Mouse (Mus musculus) hindbrain, embryonic 15.5 days (tissue): ENCODE measurements around the gene Enthd1. TPM values are rescaled to one million over a fixed set of nuclear protein-coding genes. Genes with fewer than 3 reads are reported as not detected.

Experiments
- ATAC-seq: fragments of 200-750 bp; cut with Nextera tagmentation; 2 replicates; pipeline ENCODE4 v1.8.0; 2017; ENCODE audit warnings: low read depth, moderate number of reproducible peaks, moderate TSS enrichment; ENCODE audit not compliant: low FRiP score
- H3K27ac ChIP-seq: fragments of 300-500 bp; sonication (generic); replicated peaks from 2 replicates; pipeline ENCODE4 v1.5.1; 2015; ENCODE audit warnings: mild to moderate bottlenecking, inconsistent platforms
- H3K27me3 ChIP-seq: fragments of 300-500 bp; sonication (generic); 2 replicates; pipeline ENCODE4 v1.6.1; 2015; ENCODE audit warnings: control low read depth, inconsistent platforms
- H3K36me3 ChIP-seq: fragments of 300-500 bp; sonication (generic); 2 replicates; pipeline ENCODE4 v1.6.1; 2015; ENCODE audit warnings: control low read depth, inconsistent platforms
- H3K4me1 ChIP-seq: fragments of 300-500 bp; sonication (generic); replicated peaks from 2 replicates; pipeline ENCODE4 v1.6.1; 2015; ENCODE audit warnings: control low read depth, inconsistent platforms
- H3K4me2 ChIP-seq: fragments of 300-500 bp; sonication (generic); 2 replicates; pipeline ENCODE4 v1.6.1; 2015; ENCODE audit warnings: moderate library complexity, mild to moderate bottlenecking, inconsistent platforms
- H3K4me3 ChIP-seq: fragments of 300-500 bp; sonication (generic); 2 replicates; pipeline ENCODE4 v1.5.1; 2015; ENCODE audit warnings: mild to moderate bottlenecking, inconsistent platforms
- H3K9ac ChIP-seq: fragments of 300-500 bp; sonication (generic); 2 replicates; pipeline ENCODE4 v1.6.1; 2015; ENCODE audit warnings: inconsistent platforms
- H3K9me3 ChIP-seq: fragments of 300-500 bp; sonication (generic); 2 replicates; pipeline ENCODE4 v1.6.1; 2016; ENCODE audit warnings: control low read depth, inconsistent platforms
- WGBS: fragments of 180-500 bp; shearing (Covaris S2); methylation state at CpG from one replicate; pipeline ENCODE4 v1.1.7; 2015; 5-methylcytosine and 5-hydroxymethylcytosine counted together
- polyA plus RNA-seq: library from polyadenylated mRNA; unstranded; fragments of >200 nt; fragmentation: Nextera tagmentation; extraction: Ambion mirVana; gene quantifications from 2 replicates; pipeline ENCODE4 v1.2.1, GENCODE M21; 2015

The Enthd1 gene
- polyA plus RNA-seq, 1 experiment from 2014 or later: not detected

DNA sequence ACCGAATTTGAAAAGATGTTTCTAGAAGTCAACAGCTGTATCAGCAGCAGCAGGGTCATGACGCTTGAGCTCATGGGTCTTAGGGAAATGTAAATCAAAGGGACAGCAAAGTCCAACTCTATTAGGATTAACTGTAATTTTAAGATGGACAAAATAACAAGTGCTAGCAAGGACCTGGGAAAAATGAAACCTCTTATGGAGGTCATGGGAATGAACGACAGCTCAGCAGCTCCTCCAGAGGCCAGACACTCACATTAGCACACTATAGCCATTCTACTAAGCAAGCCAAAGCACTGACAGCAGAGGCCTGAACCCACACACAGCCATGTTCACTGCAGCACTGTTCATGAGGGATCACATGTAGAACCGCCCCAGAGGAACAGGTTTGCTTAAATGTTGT lies 7.2 kb downstream of the Enthd1 start:
- Histone ChIP-seq H3K27me3 (no peaks in the 10 kb centered on the region), H3K9ac (no peak overlapping the region), H3K4me2 (no peak overlapping the region), H3K9me3 (no peaks in the 10 kb centered on the region), H3K36me3 (no peaks in the 10 kb centered on the region), H3K4me3 (no peak overlapping the region), H3K27ac (no peak overlapping the region), H3K4me1 (0 out of 2 replicates have a peak, but pooled peaks cover 4% of the 10 kb centered on the region)
- WGBS: 75% methylated on average over 4 of the region's 4 CpGs
- ATAC-seq: no peak

DNA sequence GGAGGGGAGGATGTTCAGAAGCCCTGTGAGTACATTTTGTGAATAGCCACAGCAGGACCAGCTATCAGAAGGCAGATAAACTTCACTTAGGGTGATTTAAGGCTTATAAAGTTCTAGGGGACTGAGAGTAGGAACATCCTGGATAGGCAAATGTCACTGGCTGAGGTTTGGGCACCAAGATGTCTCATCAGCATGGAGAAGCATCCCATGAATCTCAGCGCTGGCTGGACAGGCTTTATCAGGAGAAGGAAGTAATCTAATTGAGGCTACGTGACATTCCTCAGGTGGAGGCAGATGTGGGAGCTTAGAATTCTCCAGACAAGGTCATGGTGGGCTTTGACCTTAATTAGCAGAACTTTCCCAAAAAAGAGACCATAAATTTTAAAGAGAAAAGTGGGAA lies 8.9 kb downstream of the Enthd1 start:
- no peak for ATAC-seq
- Histone ChIP-seq H3K4me1 (0 out of 2 replicates have a peak, but pooled peaks cover 3% of the 10 kb centered on the region), H3K27ac (no peak overlapping the region), H3K27me3 (no peaks in the 10 kb centered on the region), H3K9ac (no peak overlapping the region), H3K9me3 (no peaks in the 10 kb centered on the region), H3K4me2 (no peak overlapping the region), H3K36me3 (no peaks in the 10 kb centered on the region), H3K4me3 (no peak overlapping the region)
- 87% methylated on average over 2 of the region's 2 CpGs for WGBS

DNA sequence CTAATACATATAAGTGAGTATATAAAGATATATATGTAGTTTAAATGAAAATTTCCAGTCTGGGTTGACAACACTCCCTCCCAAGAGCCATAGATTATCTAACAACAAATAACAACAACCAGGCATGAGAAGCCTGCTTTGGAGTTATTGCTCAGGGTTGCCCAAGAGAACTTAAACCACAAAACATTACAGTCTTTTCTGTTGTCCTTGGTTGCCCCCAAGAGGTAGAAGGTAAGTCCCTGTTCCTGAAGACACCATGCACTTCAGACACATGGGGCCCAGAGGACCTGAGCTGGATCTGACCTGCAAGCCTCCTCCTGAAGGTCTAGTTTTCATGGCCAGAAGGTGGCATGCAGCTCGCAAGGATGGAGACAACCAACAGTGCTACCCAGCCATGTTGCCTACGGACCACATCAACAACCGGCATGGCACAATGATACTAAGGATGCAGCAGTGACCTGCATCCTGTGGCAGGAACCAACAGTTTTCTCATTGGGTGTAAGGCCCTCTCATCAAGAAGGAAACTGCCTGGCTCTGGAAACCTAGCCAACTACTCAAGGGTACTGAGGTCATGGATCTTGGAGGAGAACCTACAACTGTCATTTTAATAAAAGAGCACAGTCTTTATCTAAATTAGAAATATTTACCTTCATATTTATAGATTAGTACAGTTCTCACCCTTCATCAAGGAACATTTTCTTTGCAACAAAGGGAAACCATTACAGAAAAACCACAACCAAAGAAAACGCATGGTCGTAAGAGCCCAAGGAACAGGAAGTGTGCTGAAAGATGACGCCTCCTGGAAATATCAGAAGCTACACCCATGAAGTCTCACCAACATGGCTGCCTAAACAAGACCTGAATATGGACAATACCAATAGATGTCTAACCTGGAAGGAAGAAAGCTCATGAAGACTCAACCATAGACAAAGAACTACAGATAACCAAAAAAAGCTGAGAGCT lies 9.8 kb downstream of the Enthd1 start:
- H3K9ac ChIP-seq: no peak overlapping the region
- no peaks in the 10 kb centered on the region for H3K36me3 ChIP-seq
- H3K9me3 ChIP-seq: no peaks in the 10 kb centered on the region
- H3K4me3 ChIP-seq: no peak overlapping the region
- H3K27me3 ChIP-seq: no peaks in the 10 kb centered on the region
- 97% methylated on average over 6 of the region's 6 CpGs for WGBS
- no peak for ATAC-seq
- H3K4me1 ChIP-seq: no peaks in the 10 kb centered on the region
- no peak overlapping the region for H3K4me2 ChIP-seq
- no peak overlapping the region for H3K27ac ChIP-seq

DNA sequence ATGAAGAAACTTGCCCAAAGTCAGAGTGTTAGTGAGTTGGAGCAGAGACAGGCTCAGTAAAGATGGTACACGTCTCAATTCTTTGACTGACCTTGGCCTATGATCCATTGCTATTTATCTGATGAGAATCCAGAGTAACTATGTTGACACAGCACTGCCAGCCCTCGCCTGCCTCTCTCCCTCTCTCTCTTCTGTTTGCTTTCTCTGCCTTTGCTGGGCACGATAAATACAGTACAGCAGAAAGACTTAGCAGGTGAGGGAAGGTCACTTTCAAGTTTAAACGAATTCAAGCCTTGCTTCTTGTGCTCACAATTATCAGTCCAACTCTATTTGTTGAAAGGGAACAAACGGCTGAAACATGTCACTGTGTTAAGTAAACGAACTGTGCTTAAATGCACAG lies 19.5 kb downstream of the Enthd1 start:
- no peak overlapping the region for H3K9ac ChIP-seq
- H3K9me3 ChIP-seq: no peaks in the 10 kb centered on the region
- no peaks in the 10 kb centered on the region for H3K27me3 ChIP-seq
- no peak overlapping the region for H3K4me3 ChIP-seq
- H3K36me3 ChIP-seq: no peaks in the 10 kb centered on the region
- no peak overlapping the region for H3K4me2 ChIP-seq
- H3K27ac ChIP-seq: no peak overlapping the region
- ATAC-seq: no peak
- no peaks in the 10 kb centered on the region for H3K4me1 ChIP-seq
- 78% methylated on average over 6 of the region's 6 CpGs for WGBS

DNA sequence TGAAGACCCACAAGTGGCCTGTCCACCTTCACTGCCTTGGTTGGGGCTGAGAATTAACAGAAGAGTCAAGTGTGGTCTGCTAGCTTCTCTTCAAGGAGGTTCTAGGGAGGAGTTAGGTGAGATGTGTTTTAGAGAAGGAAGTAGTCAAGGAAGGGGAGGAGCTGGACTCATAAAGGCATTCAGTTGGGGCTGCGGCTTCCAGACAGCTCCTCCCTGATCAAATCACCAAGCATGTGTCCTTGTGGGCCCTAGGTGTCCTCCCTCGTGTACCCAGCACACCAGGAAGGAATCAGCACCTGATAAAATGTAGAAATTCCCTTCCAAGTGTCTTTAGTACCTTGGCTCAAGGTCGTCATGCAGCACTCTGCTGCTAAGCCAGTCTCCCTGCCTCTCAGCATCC lies 20.8 kb downstream of the Enthd1 start:
- Histone ChIP-seq H3K27ac (no peak overlapping the region), H3K4me1 (no peaks in the 10 kb centered on the region), H3K4me3 (no peak overlapping the region), H3K9me3 (no peaks in the 10 kb centered on the region), H3K9ac (no peak overlapping the region), H3K36me3 (no peaks in the 10 kb centered on the region), H3K4me2 (no peak overlapping the region), H3K27me3 (no peaks in the 10 kb centered on the region)
- no peak for ATAC-seq
- WGBS: 74% methylated on average over 3 of the region's 3 CpGs

DNA sequence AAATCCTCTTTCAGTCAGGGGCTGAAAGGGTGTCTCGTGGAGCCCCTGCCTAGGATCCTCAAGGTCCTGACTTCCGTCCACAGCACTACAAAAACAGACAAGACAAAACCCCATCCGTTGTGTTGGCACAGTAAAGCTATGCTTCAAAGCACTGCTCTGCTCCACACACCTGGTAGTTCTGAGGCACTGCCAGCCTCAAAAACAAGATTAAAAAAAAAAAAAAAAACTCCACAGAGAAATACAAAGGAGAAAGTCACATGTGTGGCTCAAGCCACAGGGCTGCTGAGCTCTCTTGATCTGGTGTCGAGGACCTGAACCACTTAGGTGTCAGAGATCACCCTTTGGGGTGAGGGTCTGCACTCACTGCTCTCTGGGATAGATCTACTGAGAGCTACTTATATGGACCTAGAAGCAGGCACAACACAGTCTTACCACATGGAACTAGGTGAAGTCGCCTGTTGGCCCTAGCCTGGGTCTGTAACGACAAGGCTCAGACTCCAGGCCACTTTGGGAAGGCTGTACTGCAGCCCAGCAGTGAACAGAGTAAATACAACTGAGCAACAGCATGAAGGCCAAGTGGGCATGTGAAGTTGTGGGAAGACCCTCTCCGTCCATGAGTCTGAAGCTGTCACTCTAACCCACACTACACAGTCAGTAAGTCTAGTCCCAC lies 26.1 kb downstream of the Enthd1 start:
- Histone ChIP-seq H3K4me3 (no peak overlapping the region), H3K36me3 (no peaks in the 10 kb centered on the region), H3K27me3 (no peaks in the 10 kb centered on the region; the same call in 1 of the 2 replicates), H3K27ac (no peak overlapping the region), H3K9ac (no peak overlapping the region), H3K4me2 (no peak overlapping the region), H3K9me3 (no peaks in the 10 kb centered on the region), H3K4me1 (no peaks in the 10 kb centered on the region)
- 88% methylated on average over 7 of the region's 7 CpGs for WGBS
- no peak for ATAC-seq

DNA sequence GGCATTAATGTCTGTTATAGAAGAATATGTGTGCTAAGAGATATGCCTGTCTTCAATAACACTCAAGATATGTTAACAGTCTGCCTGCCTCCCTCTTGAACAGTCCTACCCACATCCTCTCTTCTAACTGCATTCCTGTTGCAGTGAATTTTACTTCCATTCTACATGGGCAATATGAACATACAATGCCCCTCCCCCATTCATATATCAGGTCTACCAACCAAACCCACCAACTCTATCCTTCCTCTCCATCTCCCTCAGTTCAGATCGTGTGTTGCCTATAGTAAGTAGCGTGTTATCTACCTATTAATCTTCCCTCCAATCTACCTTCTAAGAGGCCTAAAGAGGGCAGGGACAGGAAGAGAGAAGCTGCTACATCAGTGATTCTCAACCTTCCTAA lies 26.9 kb downstream of the Enthd1 start:
- Histone ChIP-seq H3K4me2 (no peak overlapping the region), H3K9ac (no peak overlapping the region), H3K36me3 (no peaks in the 10 kb centered on the region), H3K9me3 (no peaks in the 10 kb centered on the region), H3K4me3 (no peak overlapping the region), H3K27ac (no peak overlapping the region), H3K27me3 (no peaks in the 10 kb centered on the region; the same call in 1 of the 2 replicates), H3K4me1 (no peaks in the 10 kb centered on the region)
- 96% methylated on average over 2 of the region's 2 CpGs for WGBS
- no peak for ATAC-seq

DNA sequence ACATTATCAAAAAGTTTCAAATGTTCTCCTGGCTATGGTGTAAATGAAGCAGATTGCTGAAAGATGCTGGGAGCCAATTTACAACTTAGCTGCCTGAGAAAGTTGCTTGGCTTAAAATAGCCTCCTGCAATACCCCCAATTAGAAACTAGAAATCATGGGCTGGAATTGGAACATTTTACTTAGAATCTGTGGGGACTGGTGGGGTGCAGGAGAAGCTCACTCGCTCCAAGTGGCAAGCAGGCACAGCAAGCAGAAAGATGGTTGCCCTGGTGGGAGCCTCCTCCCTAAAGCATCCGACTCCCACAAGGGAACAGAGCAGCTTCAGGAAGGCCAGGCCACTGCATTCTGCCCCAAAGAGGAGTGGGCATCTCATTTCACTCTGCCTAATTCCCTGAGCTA lies 28.9 kb downstream of the Enthd1 start:
- Histone ChIP-seq H3K9me3 (no peaks in the 10 kb centered on the region), H3K4me3 (no peak overlapping the region), H3K27ac (no peak overlapping the region), H3K4me2 (no peak overlapping the region), H3K4me1 (no peaks in the 10 kb centered on the region), H3K36me3 (no peaks in the 10 kb centered on the region), H3K9ac (no peak overlapping the region), H3K27me3 (no peaks in the 10 kb centered on the region; the same call in 1 of the 2 replicates)
- ATAC-seq: no peak
- WGBS: 69% methylated on average over 2 of the region's 2 CpGs

DNA sequence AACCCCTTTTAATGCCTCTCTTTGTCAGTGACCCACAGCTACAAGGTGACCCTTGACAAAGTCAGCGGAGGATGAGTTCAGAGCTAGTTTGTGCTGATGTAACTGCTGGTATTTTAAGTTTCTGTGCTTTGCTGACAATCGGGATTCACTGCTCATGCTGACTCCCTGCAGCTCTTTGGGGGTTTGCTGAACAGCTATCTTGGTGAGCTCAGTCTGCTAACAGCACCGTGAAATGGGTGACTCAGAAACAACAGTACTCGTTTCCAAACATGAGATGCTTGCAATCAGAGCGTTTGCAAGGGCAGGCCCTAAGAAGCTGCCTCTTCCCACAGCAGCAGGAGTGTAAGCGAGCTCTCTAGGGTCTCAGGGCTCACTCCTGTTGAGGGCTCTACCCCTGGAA lies 31.7 kb downstream of the Enthd1 start:
- Histone ChIP-seq H3K9me3 (no peaks in the 10 kb centered on the region), H3K9ac (no peak overlapping the region), H3K4me3 (no peak overlapping the region), H3K27me3 (no peaks in the 10 kb centered on the region; the same call in 1 of the 2 replicates), H3K4me2 (no peak overlapping the region), H3K27ac (no peak overlapping the region), H3K36me3 (no peaks in the 10 kb centered on the region), H3K4me1 (peaks cover 14% of the 10 kb centered on the region)
- WGBS: 52% methylated on average over 6 of the region's 6 CpGs
- ATAC-seq: no peak

DNA sequence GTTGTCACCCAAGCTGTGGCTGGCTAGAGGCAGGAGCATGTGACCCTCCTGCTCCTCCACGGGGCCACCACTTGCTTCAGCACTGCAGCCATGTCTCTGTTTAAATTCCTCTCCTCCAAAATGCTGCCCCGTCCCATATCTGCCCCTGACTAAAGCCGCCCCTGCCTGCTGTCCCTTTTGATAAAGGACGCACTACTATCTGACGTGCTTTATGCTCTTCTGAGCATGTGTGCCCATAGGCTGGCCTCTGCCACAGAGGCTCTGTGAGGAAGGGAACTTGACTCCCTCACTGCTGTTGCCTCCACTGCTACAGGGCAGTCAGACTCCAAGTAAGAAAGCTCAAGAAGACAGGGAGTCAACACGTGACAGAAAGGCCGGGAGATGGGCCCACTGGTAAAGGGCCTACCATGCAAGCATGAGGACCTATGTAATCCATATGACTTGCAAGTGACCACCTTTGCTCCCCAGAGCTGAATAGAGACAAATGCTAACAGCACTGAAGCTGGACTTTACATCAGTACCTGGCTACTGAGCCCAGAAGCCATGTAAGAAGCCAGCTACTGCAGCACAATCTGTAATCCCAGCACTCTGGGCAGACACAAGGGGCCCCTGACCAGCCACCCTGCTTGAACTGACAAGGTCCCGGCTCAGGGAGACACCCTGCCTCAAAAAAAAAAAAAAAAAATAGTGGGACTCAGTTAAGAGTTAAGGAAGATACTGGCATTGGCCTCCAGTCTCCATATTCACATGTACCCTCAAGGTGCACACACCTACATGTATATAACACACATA lies 32.5 kb downstream of the Enthd1 start:
- H3K27ac ChIP-seq: no peak overlapping the region
- WGBS: 90% methylated on average over 8 of the region's 8 CpGs
- H3K9ac ChIP-seq: no peak overlapping the region
- no peaks in the 10 kb centered on the region for H3K36me3 ChIP-seq
- no peak for ATAC-seq
- no peak overlapping the region for H3K4me3 ChIP-seq
- H3K27me3 ChIP-seq: no peaks in the 10 kb centered on the region; the same call in 1 of the 2 replicates
- H3K9me3 ChIP-seq: no peaks in the 10 kb centered on the region
- peaks cover 14% of the 10 kb centered on the region for H3K4me1 ChIP-seq
- H3K4me2 ChIP-seq: no peak overlapping the region

DNA sequence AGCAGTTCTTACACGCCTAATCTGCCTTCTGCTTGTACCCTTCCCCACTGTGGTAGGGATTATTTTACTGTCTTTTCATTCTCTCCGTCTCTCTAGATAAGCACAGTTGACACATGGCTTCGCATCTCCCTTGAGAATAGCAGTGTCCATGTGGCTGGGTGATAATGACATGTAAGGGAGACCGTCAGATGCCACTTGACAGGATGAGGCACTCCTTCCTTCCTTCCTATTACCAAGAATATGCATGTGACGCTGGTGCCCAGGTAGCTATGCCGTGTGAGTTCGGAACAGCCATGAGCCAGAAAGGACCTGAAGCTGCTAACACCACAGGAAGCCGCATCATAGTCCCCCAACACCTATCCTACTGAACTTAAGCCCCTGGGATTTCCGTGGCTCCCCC lies 33.9 kb downstream of the Enthd1 start:
- H3K27ac ChIP-seq: no peak overlapping the region
- no peaks in the 10 kb centered on the region for H3K36me3 ChIP-seq
- no peak overlapping the region for H3K9ac ChIP-seq
- no peaks in the 10 kb centered on the region for H3K9me3 ChIP-seq
- H3K4me2 ChIP-seq: no peak overlapping the region
- peaks cover 14% of the 10 kb centered on the region for H3K4me1 ChIP-seq
- no peaks in the 10 kb centered on the region; the same call in 1 of the 2 replicates for H3K27me3 ChIP-seq
- ATAC-seq: no peak
- H3K4me3 ChIP-seq: no peak overlapping the region
- WGBS: 84% methylated on average over 9 of the region's 9 CpGs
